Mouse (Mus musculus): ENCODE data around the gene Tmem255b. TPM values are rescaled to one million over a fixed set of nuclear protein-coding genes. Genes with fewer than 3 reads are reported as not detected.

Tmem255b gene
- polyA plus RNA-seq, 1 experiment from 2014 or later, result not detected

DNA sequence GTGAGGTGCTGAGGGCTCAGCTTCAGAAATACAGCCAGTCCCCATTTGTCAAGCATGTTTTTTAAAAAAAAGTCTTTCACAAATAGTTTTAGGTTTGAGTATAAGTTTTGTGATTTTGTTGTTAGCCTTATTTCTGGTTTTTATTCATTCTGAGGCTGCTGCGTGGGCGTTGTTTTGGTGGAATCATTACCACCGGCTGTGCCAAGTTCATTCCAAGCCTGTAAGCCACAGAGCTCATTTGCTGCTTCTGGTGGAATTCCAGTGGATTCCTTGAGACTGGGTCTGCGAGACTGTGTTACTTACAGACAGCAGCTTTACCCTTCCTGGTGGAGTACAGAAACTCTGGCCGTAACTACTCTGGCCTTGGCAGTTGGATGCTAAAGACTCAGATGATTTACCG lies 11.5 kb downstream of the Tmem255b start:
- WGBS (ENCODE audit: insufficient replicate concordance), result 63% methylated on average over 6 of the region's 6 CpGs
- H3K4me2 ChIP-seq, result no peak overlapping the region
- no peaks in the 10 kb centered on the region for H3K27me3 ChIP-seq
- H3K4me3 ChIP-seq (replicated peaks), result no peak overlapping the region
- no peaks in the 10 kb centered on the region for H3K4me1 ChIP-seq (replicated peaks)
- no peak overlapping the region for H3K27ac ChIP-seq (replicated peaks)
- H3K36me3 ChIP-seq (replicated peaks), result no peaks in the 10 kb centered on the region
- ATAC-seq (ENCODE audit: insufficient read depth), result no peak
- no peaks in the 10 kb centered on the region for H3K9me3 ChIP-seq (replicated peaks)
- H3K9ac ChIP-seq, result no peak overlapping the region

- 36% methylated on average over 4 of the region's 4 CpGs for WGBS (ENCODE audit: insufficient replicate concordance)
- Histone ChIP-seq H3K4me2 (no peak overlapping the region), H3K4me3 (replicated peaks) (no peak overlapping the region), H3K27me3 (no peaks in the 10 kb centered on the region), H3K36me3 (replicated peaks) (no peaks in the 10 kb centered on the region), H3K27ac (replicated peaks) (no peak overlapping the region), H3K9me3 (replicated peaks) (no peaks in the 10 kb centered on the region), H3K4me1 (replicated peaks) (no peaks in the 10 kb centered on the region), H3K9ac (no peak overlapping the region)
- no peak for ATAC-seq (ENCODE audit: insufficient read depth)
These were observed 13.2 kb downstream of the Tmem255b start for GRCm38 (mm10) chr8:13448145-13448544.

GRCm38 (mm10) chr8:13451747-13452277 lies 16.8 kb downstream of the Tmem255b start:
- Histone ChIP-seq H3K4me3 (replicated peaks) (no peak overlapping the region), H3K9me3 (replicated peaks) (no peaks in the 10 kb centered on the region), H3K27ac (replicated peaks) (no peak overlapping the region), H3K36me3 (replicated peaks) (no peaks in the 10 kb centered on the region), H3K4me2 (no peak overlapping the region), H3K27me3 (no peaks in the 10 kb centered on the region), H3K9ac (no peak overlapping the region), H3K4me1 (replicated peaks) (no peaks in the 10 kb centered on the region)
- WGBS (ENCODE audit: insufficient replicate concordance), result 42% methylated on average over 6 of the region's 6 CpGs
- ATAC-seq (ENCODE audit: insufficient read depth), result no peak

GRCm38 (mm10) chr8:13454341-13455113 lies 19.5 kb downstream of the Tmem255b start:
- ATAC-seq (ENCODE audit: insufficient read depth), result no peak
- no peaks in the 10 kb centered on the region for H3K36me3 ChIP-seq (replicated peaks)
- 51% methylated on average over 8 of the region's 8 CpGs for WGBS (ENCODE audit: insufficient replicate concordance)
- no peaks in the 10 kb centered on the region for H3K4me1 ChIP-seq (replicated peaks)
- no peak overlapping the region for H3K9ac ChIP-seq
- H3K27ac ChIP-seq (replicated peaks), result no peak overlapping the region
- H3K4me2 ChIP-seq, result no peak overlapping the region
- no peaks in the 10 kb centered on the region for H3K9me3 ChIP-seq (replicated peaks)
- no peak overlapping the region for H3K4me3 ChIP-seq (replicated peaks)
- no peaks in the 10 kb centered on the region for H3K27me3 ChIP-seq

DNA sequence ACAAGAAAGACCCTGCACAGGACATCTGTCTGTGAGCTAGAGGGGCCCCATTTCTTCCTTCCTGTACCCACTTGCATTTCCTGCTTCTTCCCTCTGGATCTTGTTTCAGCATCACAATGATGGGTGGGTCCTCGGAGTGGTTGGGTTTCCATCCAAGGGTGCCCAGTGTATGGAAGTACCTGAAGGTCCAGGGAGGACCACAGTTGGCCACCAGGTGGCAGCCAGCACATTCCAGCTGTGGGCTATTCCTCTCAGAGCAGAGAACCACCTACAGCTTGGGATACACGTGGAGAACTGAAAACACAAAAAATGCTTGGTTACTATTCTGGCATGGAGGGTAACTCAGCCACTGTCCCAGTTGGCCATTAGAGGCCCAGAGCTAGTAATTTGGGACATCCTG lies 20.3 kb downstream of the Tmem255b start:
- H3K4me1 ChIP-seq (replicated peaks), result no peaks in the 10 kb centered on the region
- no peak overlapping the region for H3K4me3 ChIP-seq (replicated peaks)
- H3K36me3 ChIP-seq (replicated peaks), result no peaks in the 10 kb centered on the region
- no peak overlapping the region for H3K27ac ChIP-seq (replicated peaks)
- no peak overlapping the region for H3K9ac ChIP-seq
- H3K9me3 ChIP-seq (replicated peaks), result no peaks in the 10 kb centered on the region
- no peaks in the 10 kb centered on the region for H3K27me3 ChIP-seq
- ATAC-seq (ENCODE audit: insufficient read depth), result no peak
- WGBS (ENCODE audit: insufficient replicate concordance), result 13% methylated on average over 2 of the region's 2 CpGs
- H3K4me2 ChIP-seq, result no peak overlapping the region

DNA sequence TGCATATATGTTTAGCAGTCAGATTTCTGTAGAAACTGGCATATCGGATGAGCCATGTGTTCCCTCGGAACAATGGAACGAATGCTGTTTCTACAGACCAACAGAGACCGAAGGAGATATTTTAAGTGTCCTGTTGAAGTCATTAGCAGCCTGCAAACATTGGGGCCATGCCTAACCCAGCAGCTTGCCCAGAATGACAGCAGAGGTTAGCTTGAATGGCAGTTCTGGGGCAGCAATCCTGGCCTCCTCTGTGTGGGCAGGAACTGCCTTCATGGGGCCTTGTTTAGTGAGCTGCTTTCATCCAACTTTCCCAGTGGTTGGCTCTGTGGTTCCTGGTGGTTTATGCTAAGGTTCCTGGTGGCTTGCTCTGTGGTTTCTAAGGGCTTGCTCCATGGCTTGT lies 24.4 kb downstream of the Tmem255b start:
- Histone ChIP-seq H3K4me2 (no peak overlapping the region), H3K36me3 (replicated peaks) (no peaks in the 10 kb centered on the region), H3K27me3 (no peaks in the 10 kb centered on the region), H3K9me3 (replicated peaks) (no peaks in the 10 kb centered on the region), H3K4me3 (replicated peaks) (no peak overlapping the region), H3K4me1 (replicated peaks) (peaks cover 4% of the 10 kb centered on the region; the same call in 1 of the 2 replicates), H3K9ac (no peak overlapping the region), H3K27ac (replicated peaks) (no peak overlapping the region)
- WGBS (ENCODE audit: insufficient replicate concordance), result 66% methylated on average over 4 of the region's 4 CpGs
- no peak for ATAC-seq (ENCODE audit: insufficient read depth)

DNA sequence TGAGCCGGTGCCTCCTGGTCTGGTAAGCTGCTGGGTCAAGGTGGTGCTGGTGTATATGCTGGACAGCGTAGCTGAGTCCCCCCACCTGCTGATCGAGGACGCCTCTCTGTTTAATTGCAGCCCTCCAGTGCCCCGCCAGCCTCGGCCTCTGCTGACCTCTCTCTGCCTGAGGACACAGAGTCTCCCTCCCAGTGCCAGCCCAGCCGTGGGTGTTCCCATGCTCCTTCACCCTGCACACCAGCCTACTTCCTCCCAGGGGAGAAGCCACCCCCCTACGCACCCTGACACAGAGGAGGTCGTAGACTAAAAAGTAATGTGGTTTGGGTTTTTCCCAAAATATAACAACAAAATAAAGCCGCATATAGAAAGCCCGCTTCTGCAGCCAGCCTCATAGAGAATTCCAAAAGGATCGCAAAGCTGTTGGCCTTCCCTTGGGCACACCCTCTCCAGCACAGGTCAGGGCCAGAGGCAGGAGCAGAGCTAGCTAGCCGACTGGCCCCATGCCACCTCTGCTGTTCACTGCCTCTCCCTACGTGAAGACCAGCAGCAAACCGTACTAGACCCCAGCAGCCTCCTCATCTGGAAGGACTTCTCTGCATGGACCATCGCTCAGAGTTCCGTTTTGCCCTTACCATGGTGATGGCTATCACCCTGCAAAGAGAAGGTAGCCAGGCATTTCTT lies 26.2 kb downstream of the Tmem255b start:
- 60% methylated on average over 17 of the region's 17 CpGs for WGBS (ENCODE audit: insufficient replicate concordance)
- no peak overlapping the region for H3K4me2 ChIP-seq
- ATAC-seq (ENCODE audit: insufficient read depth), result no peak

GRCm38 (mm10) chr8:13461843-13462242 lies 26.9 kb downstream of the Tmem255b start:
- Histone ChIP-seq H3K9ac (no peak overlapping the region), H3K36me3 (replicated peaks) (no peaks in the 10 kb centered on the region), H3K27ac (replicated peaks) (no peak overlapping the region), H3K4me3 (replicated peaks) (no peak overlapping the region), H3K27me3 (no peaks in the 10 kb centered on the region), H3K9me3 (replicated peaks) (no peaks in the 10 kb centered on the region), H3K4me1 (replicated peaks) (peaks cover 4% of the 10 kb centered on the region; the same call in 1 of the 2 replicates), H3K4me2 (no peak overlapping the region)
- ATAC-seq (ENCODE audit: insufficient read depth), result no peak
- 26% methylated on average over 4 of the region's 4 CpGs for WGBS (ENCODE audit: insufficient replicate concordance)

More for the DNA sequence above, 26.2 kb downstream of the Tmem255b start:
- H3K4me1 ChIP-seq (replicated peaks), result peaks cover 4% of the 10 kb centered on the region; the same call in 1 of the 2 replicates
- no peak overlapping the region for H3K4me3 ChIP-seq (replicated peaks)
- no peaks in the 10 kb centered on the region for H3K36me3 ChIP-seq (replicated peaks)
- no peaks in the 10 kb centered on the region for H3K27me3 ChIP-seq
- no peak overlapping the region for H3K9ac ChIP-seq
- H3K27ac ChIP-seq (replicated peaks), result no peak overlapping the region
- H3K9me3 ChIP-seq (replicated peaks), result no peaks in the 10 kb centered on the region

- Histone ChIP-seq H3K9ac (no peak overlapping the region), H3K36me3 (replicated peaks) (no peaks in the 10 kb centered on the region), H3K27me3 (no peaks in the 10 kb centered on the region), H3K4me3 (replicated peaks) (no peak overlapping the region), H3K4me2 (no peak overlapping the region), H3K9me3 (replicated peaks) (no peaks in the 10 kb centered on the region), H3K4me1 (replicated peaks) (peaks cover 4% of the 10 kb centered on the region; the same call in 1 of the 2 replicates), H3K27ac (replicated peaks) (no peak overlapping the region)
- WGBS (ENCODE audit: insufficient replicate concordance), result 49% methylated on average over 10 of the region's 10 CpGs
- ATAC-seq (ENCODE audit: insufficient read depth), result peak; percentile 64; the same call in 1 of the 2 replicates
These were observed 27.4 kb downstream of the Tmem255b start for GRCm38 (mm10) chr8:13462392-13462791.

DNA sequence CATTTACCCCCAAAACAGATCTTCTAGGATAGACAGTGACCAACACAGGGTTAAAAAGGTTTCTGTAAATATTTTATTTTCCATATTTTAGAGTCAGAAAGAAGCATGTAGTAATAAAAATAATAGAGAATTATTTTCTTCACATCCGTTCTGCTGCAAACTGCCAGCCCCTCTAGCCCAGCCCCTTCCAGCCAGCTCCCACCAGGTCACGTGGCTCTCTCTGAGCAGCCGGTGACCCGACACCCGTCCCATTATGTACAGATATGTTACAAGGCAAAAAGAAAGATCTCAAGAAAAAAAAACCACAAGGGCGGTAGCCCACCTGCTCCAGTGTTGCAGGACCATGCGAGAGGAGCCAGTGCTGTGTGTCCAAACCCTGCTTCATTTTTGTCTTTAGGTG lies 30.3 kb downstream of the Tmem255b start:
- ATAC-seq (ENCODE audit: insufficient read depth), result no peak
- Histone ChIP-seq H3K9me3 (replicated peaks) (no peaks in the 10 kb centered on the region), H3K27me3 (no peaks in the 10 kb centered on the region), H3K9ac (no peak overlapping the region), H3K36me3 (replicated peaks) (no peaks in the 10 kb centered on the region), H3K4me1 (replicated peaks) (peaks cover 4% of the 10 kb centered on the region; the same call in 1 of the 2 replicates), H3K27ac (replicated peaks) (no peak overlapping the region), H3K4me3 (replicated peaks) (no peak overlapping the region), H3K4me2 (no peak overlapping the region)
- WGBS (ENCODE audit: insufficient replicate concordance), result 53% methylated on average over 7 of the region's 7 CpGs

DNA sequence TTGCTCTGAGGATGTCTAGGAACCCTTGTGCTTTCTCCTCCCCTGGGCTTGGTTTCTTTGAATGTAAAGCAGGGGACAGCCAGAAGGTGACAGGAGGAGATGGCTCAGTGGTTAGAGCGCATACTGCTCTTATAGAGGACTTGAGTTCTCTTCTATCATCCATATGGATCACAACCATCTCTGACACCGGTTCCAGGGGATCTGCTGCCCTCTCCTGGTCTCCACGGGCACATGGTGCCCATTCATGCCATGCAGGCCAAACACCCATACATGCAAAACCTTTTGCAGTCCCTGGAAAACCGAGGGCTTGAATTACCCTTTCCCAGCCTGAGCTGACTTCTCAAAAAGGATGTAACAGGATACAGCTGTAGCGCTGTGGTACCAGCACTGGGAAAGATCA lies 32.0 kb downstream of the Tmem255b start:
- Histone ChIP-seq H3K27me3 (no peaks in the 10 kb centered on the region), H3K4me2 (no peak overlapping the region), H3K9me3 (replicated peaks) (no peaks in the 10 kb centered on the region), H3K27ac (replicated peaks) (no peak overlapping the region), H3K4me1 (replicated peaks) (peaks cover 4% of the 10 kb centered on the region; the same call in 1 of the 2 replicates), H3K9ac (no peak overlapping the region), H3K36me3 (replicated peaks) (no peaks in the 10 kb centered on the region), H3K4me3 (replicated peaks) (no peak overlapping the region)
- no peak for ATAC-seq (ENCODE audit: insufficient read depth)
- 52% methylated on average over 5 of the region's 5 CpGs for WGBS (ENCODE audit: insufficient replicate concordance)
